Mouse (Mus musculus) cerebellum, adult 8-10 months (tissue): Measurements from ENCODE around the gene Gm45233.
"Not testable (repeated sequence)": the region's sequence is repeated elsewhere in the genome, so short reads cannot be mapped to it uniquely, and the experiment has no call there.

Source experiments
- DNase-seq: peaks from one replicate; pipeline ENCODE4 v3.0.0; 2022

The Gm45233 gene

DNA sequence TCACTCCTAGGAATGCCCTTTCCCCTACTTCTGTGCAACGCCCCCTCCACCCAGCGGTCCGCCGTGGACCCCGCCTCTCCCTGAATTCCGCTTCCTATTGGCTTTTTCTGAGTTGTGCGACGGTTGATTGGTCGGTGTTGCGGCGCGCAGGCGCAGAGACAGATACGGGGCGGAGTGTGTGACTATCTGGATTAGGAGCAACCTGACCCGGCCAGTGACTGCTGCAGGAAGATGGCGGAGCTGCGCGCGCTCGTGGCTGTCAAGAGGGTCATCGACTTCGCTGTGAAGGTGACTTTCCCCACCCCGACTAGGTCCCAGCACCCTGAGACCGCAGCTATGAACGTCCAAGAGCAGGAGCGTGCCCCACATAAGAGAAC, at the start of gene Gm45233, which contains the start of gene Etfb:
Gene Gm45233, plus strand, starts transcription at position 212 of the 377 bp plus-strand sequence.
Gene Etfb, plus strand, starts transcription at position 167 of the 377 bp plus-strand sequence.
- peak; percentile 90 for DNase-seq

DNA sequence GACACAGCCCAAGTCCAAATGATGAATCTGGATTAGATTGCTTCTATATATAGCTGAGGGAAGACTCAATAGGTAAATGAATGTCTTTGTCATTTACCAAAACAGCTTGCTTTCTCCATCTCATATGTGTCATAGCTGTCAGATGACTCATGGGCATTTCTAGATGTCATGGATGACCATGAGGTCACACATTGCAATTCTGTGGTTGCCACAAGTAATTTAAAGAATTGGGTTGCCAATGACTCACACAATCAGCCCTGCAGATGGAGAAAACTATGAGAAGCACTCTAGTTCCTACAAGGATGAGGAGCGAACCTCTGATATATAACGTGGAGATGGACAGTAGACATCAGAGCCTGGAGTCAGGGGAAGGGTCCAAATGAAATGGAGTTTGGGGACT, 44.4 kb upstream of the Gm45233 start:
- no peak for DNase-seq

DNA sequence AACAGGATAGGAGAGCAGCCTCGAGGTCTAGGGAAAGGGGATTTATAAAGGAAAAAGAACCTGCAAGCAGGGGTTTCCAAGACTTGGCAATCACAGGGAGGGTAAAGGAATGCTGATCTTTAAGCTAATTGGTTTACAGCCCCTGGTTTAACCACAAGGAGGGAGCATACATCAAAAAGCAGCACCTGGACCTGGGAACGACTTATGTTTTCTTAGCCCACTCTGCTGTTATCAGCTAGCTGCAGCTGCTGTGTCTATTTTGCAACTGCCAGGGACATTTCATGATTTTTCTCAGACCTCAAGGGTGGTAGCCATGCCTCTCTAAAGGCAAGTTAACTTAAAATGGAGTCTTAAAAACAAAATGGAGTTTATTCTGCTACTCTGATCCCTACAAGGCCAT, 41.2 kb upstream of the Gm45233 start:
- no peak for DNase-seq

DNA sequence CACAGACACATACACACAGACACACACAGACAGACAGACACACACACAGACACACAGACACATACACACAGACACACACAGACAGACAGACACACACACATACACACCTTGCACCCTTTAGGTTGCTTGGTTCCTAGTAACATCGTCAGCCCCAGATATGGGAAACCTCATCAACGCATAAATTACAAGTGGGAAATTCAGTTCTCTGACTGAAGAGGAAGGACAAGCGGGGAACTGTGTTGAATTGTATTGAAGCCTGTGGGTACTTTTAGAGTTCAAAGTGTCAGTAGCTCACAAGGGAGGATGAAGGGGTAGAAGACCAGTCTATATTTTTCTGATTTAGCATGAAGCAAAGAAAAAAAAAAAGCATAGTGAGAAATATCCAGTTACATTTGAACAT, 36.4 kb upstream of the Gm45233 start:
- no peak for DNase-seq

DNA sequence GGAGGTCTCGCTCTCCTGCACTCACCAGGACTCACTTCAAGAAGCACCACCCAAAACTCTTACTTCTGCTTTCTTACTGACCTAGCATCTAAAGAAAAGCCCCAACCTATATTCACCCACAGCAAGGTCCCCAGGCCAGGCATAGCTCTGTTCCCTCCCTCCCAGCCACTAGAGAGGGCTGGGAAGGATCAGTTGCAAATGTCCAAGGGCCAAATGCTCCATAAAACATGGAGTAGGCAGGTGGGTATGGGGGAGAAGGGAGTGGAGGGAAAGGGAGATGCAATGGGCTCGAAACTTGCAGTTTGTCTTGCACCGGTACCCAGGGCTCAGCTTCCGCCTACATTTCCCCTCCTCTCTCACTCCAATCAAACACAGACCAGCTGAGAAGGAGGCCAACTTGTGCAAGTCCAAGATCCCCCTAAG, 35.8 kb upstream of the Gm45233 start, which contains the start of gene Siglecg:
Gene Siglecg, plus strand, starts transcription at position 74 of the 423 bp plus-strand sequence.
- DNase-seq, result no peak

DNA sequence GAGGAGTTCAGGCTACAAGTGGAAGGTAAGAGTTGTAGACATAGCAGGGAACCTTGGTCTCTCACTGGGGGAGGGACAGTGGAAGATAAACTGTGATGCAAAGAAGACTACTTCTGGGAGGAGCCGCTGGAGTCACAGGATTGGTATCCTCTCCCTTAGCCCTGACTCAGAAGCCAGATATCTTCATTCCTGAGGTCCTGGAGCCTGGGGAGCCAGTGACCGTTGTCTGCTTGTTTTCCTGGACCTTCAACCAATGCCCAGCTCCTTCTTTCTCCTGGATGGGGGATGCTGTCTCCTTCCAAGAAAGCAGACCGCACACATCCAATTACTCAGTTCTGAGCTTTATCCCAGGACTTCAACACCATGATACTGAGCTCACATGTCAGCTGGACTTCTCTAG, 34.8 kb upstream of the Gm45233 start:
- no peak for DNase-seq

DNA sequence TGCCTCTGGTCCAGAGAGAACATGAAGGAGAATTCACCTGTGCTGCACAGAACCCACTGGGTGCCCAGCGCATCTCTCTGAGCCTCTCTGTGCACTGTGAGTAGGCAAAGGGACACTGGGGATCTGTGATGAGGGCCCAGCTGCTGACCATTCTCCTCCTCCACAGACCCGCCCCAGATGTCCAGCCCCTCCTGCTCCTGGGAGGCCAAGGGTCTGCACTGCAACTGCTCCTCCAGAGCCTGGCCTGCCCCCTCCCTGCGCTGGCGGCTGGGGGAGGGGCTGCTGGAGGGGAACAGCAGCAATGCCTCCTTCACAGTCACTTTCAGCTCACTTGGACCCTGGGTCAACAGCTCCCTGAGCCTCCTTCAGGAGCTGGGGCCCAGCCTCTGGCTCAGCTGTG, 32.2 kb upstream of the Gm45233 start:
- not testable (repeated sequence) for DNase-seq

DNA sequence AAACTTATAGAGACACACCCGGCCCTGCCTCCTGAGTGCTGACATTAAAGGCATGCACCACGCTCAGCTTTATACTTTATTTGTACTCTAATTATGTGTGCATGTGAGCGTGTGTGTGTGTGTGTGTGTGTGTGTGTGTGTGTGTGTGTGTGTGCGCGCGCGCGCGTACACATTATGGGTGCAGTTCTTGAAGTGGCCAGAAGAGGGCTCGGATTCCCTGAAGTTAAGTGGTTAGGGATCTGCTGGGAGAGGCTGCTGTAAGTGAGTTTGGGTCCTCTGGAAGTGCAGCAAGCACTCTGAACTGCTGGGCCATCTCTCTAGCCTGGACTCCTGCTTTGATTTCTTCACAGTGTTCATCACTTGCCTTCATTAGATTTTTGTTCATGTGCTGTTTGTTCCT, 26.6 kb upstream of the Gm45233 start:
- DNase-seq, result no peak

DNA sequence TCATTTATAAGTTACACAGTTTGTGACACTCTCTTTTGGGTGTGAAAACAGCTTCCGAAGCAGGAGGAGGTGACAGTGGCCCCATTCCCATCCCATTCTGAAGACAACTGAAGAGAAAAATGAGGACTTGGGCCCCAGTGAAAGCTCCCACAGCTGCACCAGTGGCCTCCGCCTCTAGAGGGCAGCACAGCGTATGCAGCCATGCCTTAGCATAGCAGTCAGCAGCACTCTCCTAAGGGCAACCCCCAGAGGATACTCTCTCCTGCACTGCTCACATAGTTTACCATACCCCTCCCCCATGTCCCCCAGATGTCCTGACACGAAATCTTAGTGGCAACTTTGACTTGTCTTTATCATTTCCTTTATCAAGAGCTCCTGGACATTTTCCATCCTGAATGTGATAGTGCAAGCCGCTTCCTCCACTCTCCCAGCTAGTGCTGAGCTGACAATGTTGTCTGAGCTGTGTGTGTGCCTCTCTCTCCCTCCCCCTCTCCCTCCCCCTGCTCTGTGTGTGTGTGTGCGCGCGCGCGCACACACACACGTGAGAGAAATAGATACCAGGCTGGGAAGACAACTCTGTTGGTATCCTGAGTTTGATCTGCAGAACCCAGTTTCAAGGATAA, 20.8 kb upstream of the Gm45233 start:
- peak; percentile 78 for DNase-seq

DNA sequence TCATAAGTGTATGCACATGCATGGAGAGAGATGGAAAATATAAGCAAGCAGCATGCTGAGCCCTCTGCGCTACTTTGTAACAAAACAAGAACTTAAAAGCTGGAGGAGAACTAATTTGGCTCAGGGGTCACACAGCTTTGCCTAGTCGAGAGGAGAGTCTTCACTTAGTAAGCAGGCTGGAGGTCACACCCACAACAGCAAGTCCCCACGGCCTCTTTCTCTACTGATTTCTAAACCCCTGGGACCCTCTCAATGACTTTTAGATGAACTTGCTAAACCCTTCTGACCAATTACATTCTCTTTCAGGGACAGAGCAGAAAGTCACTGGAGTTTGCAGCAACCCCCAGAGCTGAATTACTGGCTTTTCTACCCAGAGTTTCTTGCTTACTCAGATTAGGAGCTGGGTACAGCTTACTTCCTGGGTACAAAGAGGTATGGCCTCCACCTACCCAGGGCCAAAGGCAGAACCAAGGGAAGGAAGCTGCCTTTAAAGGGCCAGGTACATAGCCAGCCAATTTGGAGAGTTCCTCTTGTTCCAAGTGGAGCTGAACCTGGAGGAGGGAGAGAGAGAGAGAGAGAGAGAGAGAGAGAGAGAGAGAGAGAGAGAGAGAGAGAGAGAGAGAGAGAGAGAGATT, 19.8 kb upstream of the Gm45233 start:
- DNase-seq, result no peak

DNA sequence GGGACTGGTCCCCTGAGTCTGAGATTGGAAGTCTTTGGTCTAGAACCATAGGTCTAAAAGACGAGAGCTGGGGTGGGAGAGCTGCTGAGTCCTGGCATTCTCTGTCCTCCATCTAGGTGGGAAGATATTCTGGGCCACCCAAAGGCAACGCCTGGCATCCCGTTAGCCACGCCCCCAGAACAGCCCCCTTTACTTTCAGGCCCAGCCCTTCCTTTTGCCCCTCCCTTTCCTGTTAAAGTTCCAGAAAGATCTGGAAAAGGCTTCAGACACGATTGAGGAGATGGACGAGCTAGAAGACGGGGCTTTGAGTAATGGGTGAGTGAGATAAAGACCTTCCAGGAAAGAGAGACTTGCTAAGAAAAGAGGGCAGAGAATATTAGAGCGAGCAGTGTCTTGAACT, 16.5 kb upstream of the Gm45233 start, which contains the start of gene Lim2:
Gene Lim2, plus strand, starts transcription at position 265 of the 400 bp plus-strand sequence.
- DNase-seq, result no peak

DNA sequence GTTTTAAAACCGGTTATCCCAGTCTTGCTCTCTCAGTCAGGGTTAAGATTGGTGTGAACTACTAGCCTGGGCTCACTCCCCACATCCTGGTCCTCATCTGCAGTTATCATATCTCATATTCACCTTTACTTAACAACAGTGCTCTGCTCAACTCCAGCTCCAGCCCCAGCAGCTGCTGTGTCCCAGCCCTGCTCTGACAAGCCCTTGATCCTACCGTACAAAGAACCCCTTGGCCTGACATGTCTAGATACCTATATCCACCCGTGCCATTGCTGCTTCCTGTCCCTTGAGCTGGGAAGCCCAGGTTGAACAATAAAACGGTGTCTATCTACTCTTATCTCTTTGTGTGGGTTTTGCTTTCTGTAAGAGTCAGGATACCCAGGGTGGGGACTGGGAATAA, 14.4 kb upstream of the Gm45233 start:
- no peak for DNase-seq

DNA sequence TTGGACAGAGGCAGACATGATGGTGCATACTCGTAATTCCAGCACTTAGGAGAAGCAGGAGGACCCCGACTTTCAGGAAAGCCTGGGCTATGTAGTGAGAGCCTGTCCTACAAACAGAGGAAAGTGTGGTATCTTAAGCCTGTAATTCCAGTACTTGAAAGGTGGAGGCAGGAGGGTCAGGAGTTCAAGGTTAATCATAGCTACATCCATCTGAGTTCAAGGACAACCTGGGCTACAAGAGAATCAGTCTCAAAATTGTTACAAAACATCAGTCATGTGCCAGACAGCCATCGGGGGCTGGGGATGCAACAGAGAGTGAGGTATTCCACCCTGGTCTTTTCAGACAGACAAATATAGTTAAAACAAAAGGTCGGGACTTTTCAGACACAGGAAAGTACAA, 11.0 kb upstream of the Gm45233 start:
- DNase-seq, result no peak

DNA sequence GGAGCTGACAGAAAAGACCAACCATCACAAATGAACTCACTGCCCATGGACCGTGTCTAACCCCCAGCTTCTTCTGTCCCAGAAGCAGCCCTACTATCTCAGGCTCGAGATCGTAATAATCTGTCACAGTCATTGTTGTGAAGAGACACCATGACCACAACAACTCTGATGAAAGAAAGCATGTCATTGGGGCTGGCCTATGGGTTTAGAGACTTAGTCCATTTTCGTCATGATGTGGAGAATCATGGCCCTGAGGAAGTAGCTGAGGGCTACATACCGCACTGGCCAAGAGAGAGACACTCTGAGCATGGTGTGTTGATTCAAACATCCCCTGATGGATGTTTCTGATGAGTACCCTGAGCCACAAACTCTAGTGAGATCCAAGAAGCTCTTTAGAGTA, 9.3 kb upstream of the Gm45233 start:
- DNase-seq, result no peak

DNA sequence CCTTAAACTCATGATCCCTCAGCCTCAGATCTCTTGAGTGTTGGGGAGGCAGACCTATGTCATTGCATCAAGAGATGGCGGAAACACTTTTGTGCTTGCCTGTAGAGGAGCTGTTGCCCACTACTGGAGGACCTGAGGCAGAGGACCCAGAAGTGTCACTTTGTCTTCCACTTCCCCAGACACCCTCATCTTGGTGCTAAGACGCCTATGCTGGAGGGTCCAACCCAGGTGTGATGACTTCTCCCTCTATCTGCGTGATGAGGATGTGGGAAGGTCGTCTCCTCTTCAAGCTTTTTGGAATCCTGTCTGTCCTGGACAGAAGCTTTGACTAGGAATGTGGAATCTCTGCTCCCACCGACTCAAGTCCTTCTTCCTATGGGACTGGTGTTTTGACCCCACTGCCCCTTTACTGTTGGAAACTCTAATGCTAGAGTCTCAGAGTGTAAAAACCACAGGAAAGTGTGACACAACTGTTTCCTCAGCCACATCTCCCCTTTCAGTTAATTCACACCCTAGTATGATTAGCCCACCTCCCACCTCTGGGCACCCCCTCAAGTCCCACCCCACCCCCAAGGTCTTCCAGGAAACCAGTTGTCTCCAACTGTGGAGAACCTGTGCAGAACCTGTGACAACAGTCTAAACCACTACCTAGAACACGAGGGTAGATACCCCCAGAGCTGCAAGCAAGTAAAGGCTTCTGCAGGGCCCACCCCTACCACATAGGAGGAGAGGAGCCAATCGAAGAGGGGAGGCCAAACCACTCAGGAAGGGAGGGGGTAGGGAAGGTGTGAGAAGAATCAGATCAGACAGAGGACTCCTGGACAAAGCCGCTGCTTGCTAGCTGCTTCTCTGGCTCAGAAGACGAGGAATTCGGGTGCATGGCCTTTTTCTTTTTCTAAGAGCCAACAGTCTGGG, 7.3 kb upstream of the Gm45233 start, which contains the start of gene Nkg7:
Gene Nkg7, plus strand, starts transcription at position 733 of the 915 bp plus-strand sequence.
- no peak for DNase-seq

DNA sequence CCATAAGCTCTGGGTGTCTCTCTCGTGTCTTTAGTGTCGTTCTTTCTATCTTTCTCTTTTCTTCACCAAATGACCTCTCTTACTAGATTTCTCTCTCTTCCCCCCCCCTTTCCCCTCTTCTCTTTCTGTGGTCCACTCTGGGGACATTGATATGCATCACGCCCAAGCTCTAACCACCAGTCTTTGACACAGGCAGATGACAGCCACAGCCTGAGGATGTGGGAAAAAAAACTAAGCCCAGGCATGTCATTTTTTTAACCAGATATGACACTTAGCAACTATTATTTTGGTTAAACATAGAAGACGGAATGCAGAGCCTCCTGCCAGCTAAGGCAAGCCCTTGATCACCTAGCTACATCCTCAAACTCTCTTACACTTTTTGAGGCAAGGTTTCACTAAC, 5.3 kb upstream of the Gm45233 start:
- no peak for DNase-seq

DNA sequence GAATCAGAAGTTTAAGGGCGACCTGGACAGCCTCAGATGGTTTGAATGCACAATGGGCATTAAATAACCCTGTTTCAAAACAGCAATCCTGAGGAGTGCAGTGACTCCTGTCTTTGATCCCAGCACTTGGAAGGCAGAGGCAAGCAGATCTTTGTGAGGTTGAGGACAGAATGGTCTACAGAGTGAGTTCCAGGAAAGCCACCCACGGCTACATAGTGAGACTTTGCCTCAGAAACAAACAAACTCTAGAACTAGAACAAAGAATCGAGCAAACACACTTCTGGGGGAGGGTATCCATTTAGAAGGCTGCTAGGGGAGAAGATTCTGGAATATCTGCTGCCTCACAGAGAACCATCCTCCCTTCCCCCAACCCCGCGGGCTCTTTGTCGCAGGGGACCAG, 3.4 kb upstream of the Gm45233 start, which contains the start of gene Cldnd2:
Gene Cldnd2, plus strand, starts transcription at position 301 of the 400 bp plus-strand sequence.
- no peak for DNase-seq

DNA sequence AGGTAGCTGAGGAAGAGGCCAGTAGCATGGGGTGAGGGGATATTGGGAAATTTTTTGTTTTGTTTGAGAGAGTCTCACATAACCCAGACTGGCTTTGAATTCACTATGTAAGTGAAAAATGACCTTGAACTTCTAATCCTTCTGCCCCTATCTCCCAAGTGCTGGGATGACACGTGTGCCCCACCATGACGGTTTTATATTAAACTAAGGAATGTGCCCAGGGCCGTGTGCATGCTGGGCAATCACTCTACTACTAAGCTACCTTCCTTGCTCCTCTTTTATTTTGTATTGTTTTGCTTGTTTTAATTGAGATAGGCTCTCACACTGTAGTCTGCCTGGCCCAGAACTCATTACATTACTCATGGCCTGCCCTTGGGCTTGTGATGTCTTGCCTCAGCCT, 2.9 kb upstream of the Gm45233 start:
- DNase-seq, result no peak

DNA sequence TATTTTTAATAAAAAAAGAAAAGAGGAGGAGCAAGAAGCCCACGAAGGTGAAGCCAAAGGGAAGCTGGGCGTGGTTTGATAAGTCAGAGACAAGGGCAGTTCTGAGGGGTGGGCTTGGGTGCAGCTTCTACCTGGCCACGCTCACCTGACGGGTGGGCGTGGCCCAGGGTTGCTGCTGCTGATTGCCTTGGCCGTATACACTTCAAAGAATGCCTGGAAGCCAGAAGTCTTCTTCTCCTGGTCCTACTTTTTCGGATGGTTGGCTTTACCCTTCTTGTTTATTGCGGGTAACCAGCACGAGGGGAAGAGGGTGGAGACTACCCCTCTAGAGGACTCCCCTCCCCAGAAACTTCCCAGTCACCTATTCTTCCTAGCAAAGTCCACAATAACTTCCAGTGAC, 1.2 kb upstream of the Gm45233 start:
- DNase-seq, result no peak

DNA sequence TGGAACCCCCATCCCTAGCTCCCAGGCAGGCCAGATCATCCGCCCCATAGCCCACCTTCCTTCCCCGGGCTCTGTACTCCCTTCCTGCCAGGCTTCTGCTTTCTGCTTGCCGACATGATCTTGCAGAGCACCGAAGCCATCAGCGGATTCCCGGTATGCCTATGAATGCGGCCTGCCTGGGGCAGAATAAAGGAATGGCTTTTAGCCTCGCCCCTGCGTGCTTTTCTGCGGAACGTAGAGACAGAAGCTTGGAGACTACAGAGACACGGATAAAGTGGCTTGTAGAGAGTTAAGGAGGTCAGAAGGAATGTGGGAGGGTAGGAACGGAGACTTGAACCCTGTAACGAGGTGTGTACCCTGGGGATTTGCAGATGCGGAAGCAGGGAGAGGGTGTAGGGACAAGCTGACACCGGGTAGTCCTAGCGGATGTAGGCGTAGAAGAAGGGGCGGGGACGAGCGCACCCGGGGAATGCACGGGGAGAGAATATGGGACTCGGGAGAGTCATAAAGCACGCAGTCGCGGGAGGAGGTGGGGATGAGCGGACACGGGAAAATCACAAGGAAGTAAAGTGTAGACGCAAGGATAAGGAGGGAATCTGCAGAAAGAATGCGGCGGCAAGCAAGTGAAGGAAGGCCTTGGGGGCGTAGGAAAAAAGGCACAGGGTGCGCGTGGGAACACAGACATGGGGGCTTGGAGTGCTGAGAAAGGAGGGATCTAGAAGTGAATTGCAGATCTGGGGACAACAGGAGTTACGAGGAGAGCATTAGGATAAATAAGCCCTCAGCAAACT, 607 bp upstream of the Gm45233 start:
- DNase-seq, result peak; percentile 56

DNA sequence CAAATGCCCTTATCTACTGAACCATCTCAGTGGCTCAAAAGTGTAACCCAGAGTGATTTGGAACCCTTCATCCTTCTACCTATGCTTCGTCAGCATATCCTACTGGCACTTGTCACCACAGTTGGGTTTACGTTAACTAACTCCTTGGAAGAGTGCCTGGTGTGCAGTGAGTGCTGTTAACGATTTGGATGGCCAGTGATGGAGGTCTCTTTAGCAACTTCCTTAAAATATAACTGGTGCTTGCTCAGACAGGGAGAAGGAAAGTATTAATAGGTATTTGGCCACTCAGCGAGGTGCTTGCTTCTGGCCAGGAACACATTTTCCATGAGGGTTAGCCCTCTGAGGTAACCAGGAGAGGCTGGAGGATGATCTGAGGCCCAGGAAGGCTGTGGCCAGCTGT, 3.9 kb downstream of the Gm45233 start:
- no peak for DNase-seq

DNA sequence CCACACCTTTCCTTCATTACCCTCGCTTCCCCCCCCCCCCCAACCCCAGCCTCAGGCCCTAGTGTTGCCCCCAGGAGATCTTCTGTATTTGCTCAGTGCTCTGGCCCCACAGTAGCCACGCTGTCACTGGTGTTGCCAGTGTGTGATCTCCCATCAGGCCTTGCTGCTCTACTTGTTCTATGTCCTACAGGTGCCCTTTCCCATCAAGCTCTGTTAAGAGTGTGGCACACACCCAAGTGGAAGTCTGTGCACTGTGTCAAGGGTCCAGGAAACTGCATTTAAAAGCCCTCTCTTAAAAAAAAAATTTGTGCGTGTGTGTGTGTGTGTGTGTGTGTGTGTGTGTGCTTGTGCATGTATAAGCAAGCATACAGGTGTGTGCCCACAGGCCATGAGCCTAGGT, 4.3 kb downstream of the Gm45233 start:
- DNase-seq, result no peak

DNA sequence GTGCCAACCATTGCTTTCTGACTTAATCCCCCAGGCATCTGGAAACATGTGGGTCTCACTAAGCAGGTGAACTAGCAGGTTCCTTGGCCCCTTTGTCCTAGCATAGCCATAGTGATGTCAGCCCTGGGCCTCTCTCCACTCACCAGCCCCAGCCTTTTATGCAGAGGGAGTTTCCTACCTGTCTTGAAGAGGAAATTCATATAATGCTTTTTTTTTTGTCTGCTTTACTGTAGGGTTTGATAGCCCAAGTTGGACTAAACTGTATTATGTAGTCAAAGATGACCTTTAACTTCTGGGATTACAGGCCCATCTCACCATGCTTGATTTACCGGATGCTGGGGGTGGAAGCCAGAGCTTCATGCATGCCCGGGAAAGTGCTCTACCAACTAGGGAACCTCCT, 5.9 kb downstream of the Gm45233 start:
- no peak for DNase-seq
